Mouse (Mus musculus) bone marrow macrophage, adult 2 months (primary cell): ENCODE measurements around the gene Sept9.

ENCODE experiments used
- CTCF ChIP-seq: IDR thresholded peaks from 2 replicates; pipeline ENCODE4 v1.5.1; 2012; ENCODE audit warnings: low read depth, mild to moderate bottlenecking, low read length, moderate library complexity
- POLR2A ChIP-seq: IDR thresholded peaks from 2 replicates; pipeline ENCODE4 v1.6.1; 2012; ENCODE audit warnings: mild to moderate bottlenecking, low read depth, low read length, borderline replicate concordance

GRCm38 (mm10) chr11:117323976-117324574 lies 124.6 kb downstream of the Sept9 start:
- TF ChIP-seq POLR2A (no peak), CTCF (no peak)
